Mouse (Mus musculus) left cerebral cortex, adult 2 months (tissue): ENCODE results near the gene Sox8. TPM values are rescaled to one million over a fixed set of nuclear protein-coding genes. Genes with fewer than 3 reads are reported as not detected.
A peak's percentile ranks its signal among the peaks of the same experiment; 100 is the strongest.

Experiments used
- DNase-seq, 2 experiments: peaks; one replicate each; pipeline ENCODE4 v3.0.0; 2021 to 2022; ENCODE audit warnings: low spot score in 2 of 2, mixed read lengths in 1 of 2; ENCODE audit errors: extremely low spot score in 1 of 2
- H3K27ac ChIP-seq: fragments of 200-600 bp; 2 replicates; pipeline ENCODE4 v1.8.1; 2022
- H3K4me3 ChIP-seq: fragments of 200-600 bp; 2 replicates; pipeline ENCODE4 v1.8.1; 2022
- CTCF ChIP-seq: fragments of 200-600 bp; IDR thresholded peaks from 2 replicates; pipeline ENCODE4 v1.8.1; 2022; ENCODE audit warnings: antibody characterized with exemption, mild to moderate bottlenecking, moderate library complexity
- intact Hi-C: fragments of 180-260 bp; cut with DNase I; formaldehyde crosslinking; loops from one replicate; pipeline ENCODE4 v1.15.1; 2025
- total RNA-seq, 2 experiments: library from RNA; stranded (reverse); gene quantifications; 2 replicates each; pipeline ENCODE4 v1.2.3; 2021

Sox8 gene
- total RNA-seq, 2 experiments from 2014 or later: 55.3 to 66.9 TPM

GRCm38 (mm10) chr17:25577263-25577662 is 6.8 kb upstream of the Sox8 start:
- peak overlapping the region; percentile 90 for H3K27ac ChIP-seq
- H3K4me3 ChIP-seq: no peak overlapping the region
- TF ChIP-seq CTCF: no peak
- intact Hi-C loops: no loop called here
- DNase-seq: no peak

GRCm38 (mm10) chr17:25576034-25576433 is 5.5 kb upstream of the Sox8 start:
- no peak overlapping the region for H3K4me3 ChIP-seq
- intact Hi-C loops: no loop called here
- TF ChIP-seq CTCF: no peak
- no peak overlapping the region; the same call in 1 of the 2 replicates for H3K27ac ChIP-seq
- no peak for DNase-seq

GRCm38 (mm10) chr17:25575208-25575971 is 4.9 kb upstream of the Sox8 start:
- peak in 1 of 2 experiments; percentile 44 for DNase-seq
- intact Hi-C loops: no loop called here
- Histone ChIP-seq H3K4me3 (no peak overlapping the region), H3K27ac (peak overlapping the region; percentile 40; the same call in 1 of the 2 replicates)
- TF ChIP-seq CTCF: no peak

DNA sequence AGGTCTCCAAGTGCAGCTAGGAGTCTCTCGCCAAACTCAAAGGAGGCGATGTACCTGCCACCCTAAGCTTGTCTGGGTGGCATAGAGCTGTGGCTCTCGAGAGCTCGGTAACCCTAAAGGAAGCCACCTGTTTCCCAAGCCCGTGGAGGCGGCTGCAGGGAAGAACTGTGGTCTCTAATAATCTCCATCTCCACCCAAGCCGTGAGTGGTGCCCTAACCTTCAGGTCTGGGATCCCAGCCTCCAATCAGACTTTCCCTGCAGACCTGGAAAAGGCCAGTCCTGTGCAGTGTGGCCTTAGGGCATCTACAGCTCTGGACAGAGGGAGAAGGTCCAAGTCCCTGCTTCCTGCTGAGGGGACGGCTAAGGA is 951 bp upstream of the Sox8 start:
- peak overlapping the region; percentile 63 for H3K4me3 ChIP-seq
- peak overlapping the region; percentile 82 for H3K27ac ChIP-seq
- intact Hi-C loops: loop anchor here (5.0 kb wide), 1 partner anchor 231 kb away; no protein-coding TSS in a partner anchor
- DNase-seq: no peak
- no peak for TF ChIP-seq CTCF

GRCm38 (mm10) chr17:25569833-25570647 is 446 bp downstream of the Sox8 start:
- peak overlapping the region; percentile 63 for H3K4me3 ChIP-seq
- intact Hi-C loops: loop anchor here (1.0 to 5.0 kb wide), 3 partner anchors 14 to 232 kb away; no protein-coding TSS in a partner anchor
- DNase-seq: peak in 1 of 2 experiments; percentile 44
- peak overlapping the region; percentile 87 for H3K27ac ChIP-seq
- no peak for TF ChIP-seq CTCF

DNA sequence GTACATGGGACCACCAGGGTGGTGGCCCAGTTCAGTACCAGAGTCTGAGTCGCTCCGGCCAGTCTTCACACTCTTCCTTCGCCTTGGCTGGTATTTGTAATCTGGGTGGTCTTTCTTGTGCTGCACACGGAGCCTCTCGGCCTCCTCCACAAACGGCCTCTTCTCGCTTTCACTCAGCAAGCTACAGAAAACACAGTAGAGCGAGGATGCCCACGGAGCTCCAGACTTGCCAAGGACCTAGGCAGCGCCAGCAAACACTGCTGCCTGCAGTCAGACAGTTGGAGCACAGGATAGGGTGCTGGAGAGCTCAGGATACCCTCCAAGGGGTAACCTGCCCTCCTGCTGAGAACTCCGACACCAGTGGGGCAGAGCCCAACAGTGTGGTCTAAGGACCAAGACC is 1.6 kb downstream of the Sox8 start:
- DNase-seq: no peak
- H3K27ac ChIP-seq: peak overlapping the region; percentile 87
- H3K4me3 ChIP-seq: peak overlapping the region; percentile 63
- no peak for TF ChIP-seq CTCF
- intact Hi-C loops: loop anchor here (1.0 kb wide), 1 partner anchor 13 kb away; no protein-coding TSS in a partner anchor

DNA sequence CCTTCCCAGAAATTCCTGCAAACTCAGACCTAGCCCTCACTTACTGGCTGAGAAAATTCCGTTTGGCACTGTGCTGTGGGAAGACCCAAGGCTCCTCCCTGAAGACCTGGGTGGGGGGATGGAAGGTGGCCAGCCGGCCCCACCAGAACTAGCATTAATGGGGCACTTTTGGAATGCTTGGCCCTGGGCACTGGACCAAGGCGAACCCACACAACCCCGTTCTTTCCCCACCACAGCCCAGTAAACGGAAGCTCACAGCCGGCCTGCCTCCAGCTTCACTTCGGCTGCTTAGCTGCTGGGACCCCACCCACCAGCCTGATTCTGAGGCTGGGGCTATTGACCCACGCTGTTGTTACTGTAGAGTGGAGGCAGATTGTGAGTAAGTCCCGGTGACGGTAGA is 2.3 kb downstream of the Sox8 start:
- peak; percentile 51 to 52 for DNase-seq
- Histone ChIP-seq H3K27ac (peak overlapping the region; percentile 87), H3K4me3 (peak overlapping the region; percentile 63)
- intact Hi-C loops: no loop called here
- TF ChIP-seq CTCF: no peak

- intact Hi-C loops: loop anchor here (2.0 kb wide), 1 partner anchor 59 kb away; no protein-coding TSS in a partner anchor
- Histone ChIP-seq H3K27ac (peak overlapping the region; percentile 87), H3K4me3 (peak overlapping the region; percentile 63)
- DNase-seq: peak; percentile 82 to 85
- TF ChIP-seq CTCF: peak; percentile 85
Measured at GRCm38 (mm10) chr17:25567745-25568144, 2.7 kb downstream of the Sox8 start.

GRCm38 (mm10) chr17:25567261-25567660 is 3.2 kb downstream of the Sox8 start:
- no peak for TF ChIP-seq CTCF
- peak in 1 of 2 experiments; percentile 37 for DNase-seq
- intact Hi-C loops: loop anchor here (2.0 kb wide), 1 partner anchor 58 kb away; no protein-coding TSS in a partner anchor

DNA sequence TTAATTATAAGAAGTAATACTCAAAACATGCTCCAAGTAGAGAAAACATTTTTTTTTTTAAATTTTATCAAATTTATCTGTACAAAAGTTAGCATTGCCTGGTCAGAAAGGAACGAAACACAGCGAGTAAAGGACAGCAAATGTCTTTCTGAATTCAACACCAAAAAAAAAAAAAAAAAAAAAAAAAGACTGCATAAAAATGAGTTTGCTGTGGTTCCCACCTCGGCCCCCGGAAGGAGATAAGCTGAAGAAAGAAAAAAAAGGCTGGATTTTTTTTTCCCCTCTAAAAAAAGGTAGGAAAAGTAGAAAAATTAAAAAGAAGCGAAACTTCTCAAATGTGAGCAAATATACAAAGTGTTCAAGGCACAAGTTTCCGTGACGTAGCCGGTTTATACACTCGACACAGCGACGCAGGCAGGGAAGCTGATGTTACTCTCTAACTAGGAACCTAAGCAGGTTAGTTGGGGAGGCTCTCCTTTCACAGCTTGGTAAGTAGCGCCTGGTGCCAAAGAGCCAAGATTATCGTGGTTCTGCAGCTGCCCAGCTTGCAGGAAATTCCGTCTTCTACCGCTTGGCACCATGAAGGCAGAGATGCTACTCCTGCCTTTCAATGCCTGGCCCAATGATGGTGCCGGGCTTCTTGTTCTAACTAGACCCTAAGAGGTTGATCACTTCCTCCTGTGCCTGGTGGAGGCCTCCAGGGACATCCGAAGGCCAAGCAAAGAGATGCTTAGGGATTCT is 4.5 kb downstream of the Sox8 start:
- intact Hi-C loops: loop anchor here (2.0 kb wide), 1 partner anchor 57 kb away; no protein-coding TSS in a partner anchor
- peak; percentile 21 for TF ChIP-seq CTCF
- Histone ChIP-seq H3K4me3 (peak overlapping the region; percentile 63), H3K27ac (peak overlapping the region; percentile 82)
- DNase-seq: no peak

More at GRCm38 (mm10) chr17:25567261-25567660, 3.2 kb downstream of the Sox8 start:
- H3K27ac ChIP-seq: peak overlapping the region; percentile 82
- H3K4me3 ChIP-seq: peak overlapping the region; percentile 63

GRCm38 (mm10) chr17:25565244-25565643 is 5.2 kb downstream of the Sox8 start:
- H3K4me3 ChIP-seq: peak overlapping the region; percentile 63
- peak overlapping the region; percentile 82; the same call in 1 of the 2 replicates for H3K27ac ChIP-seq
- DNase-seq: peak in 1 of 2 experiments; percentile 44
- TF ChIP-seq CTCF: no peak
- intact Hi-C loops: no loop called here
